Mouse (Mus musculus): ENCODE data around the gene Anapc11.

DNA sequence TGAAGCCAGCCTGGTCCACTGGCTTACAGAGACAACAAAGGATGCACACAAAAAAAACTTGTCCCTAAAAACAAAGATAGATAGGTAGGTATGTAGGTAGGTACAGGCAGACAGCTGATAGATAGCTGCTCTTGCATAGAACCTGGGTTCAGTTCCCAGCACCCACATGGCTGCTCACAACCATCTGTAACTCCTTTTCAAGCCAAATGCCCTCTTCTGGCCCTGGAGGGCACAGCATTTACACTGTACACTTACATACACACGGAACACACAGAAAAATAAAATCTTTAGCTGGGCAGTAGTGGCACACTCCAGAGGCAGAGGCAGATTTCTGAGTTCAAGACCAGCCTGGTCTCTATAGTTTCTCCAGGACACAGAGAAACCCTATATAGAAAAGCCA, 14.3 kb upstream of the Anapc11 start:
- TF ChIP-seq CTCF (conservative IDR thresholded peaks at IDR 0.05; ENCODE audit: low read length) = peak; percentile 10; the same call in 1 of the 2 replicates
- TF ChIP-seq NANOG (IDR thresholded peaks at IDR 0.05; ENCODE audit: borderline replicate concordance, low read length) = no peak
- no peak for TF ChIP-seq POU5F1 (IDR thresholded peaks at IDR 0.05; ENCODE audit: borderline replicate concordance, low read length)

Measured in E14TG2a.4 (cell line).